Mouse (Mus musculus) C2C12 (cell line): Measurements from ENCODE around the gene Tiam1.

Source experiments
- CTCF ChIP-seq: IDR thresholded peaks from one replicate; pipeline ENCODE4 v1.5.1; 2011; ENCODE audit not compliant: control insufficient read depth, insufficient read depth, insufficient read length
- FOSL1 ChIP-seq: IDR thresholded peaks from one replicate; pipeline ENCODE4 v1.8.0; 2011; ENCODE audit warnings: mild to moderate bottlenecking, low read length; ENCODE audit not compliant: poor library complexity, insufficient read depth, severe bottlenecking
- MAX ChIP-seq: IDR thresholded peaks from one replicate; pipeline ENCODE4 v1.6.1; 2011; ENCODE audit warnings: mild to moderate bottlenecking, control low read depth
- MYOD1 ChIP-seq: IDR thresholded peaks from one replicate; pipeline ENCODE4 v1.6.1; 2011; ENCODE audit warnings: low read depth; ENCODE audit not compliant: control insufficient read depth, insufficient read length
- MYOG ChIP-seq: IDR thresholded peaks from one replicate; pipeline ENCODE4 v1.6.1; 2011; ENCODE audit not compliant: control insufficient read depth, insufficient read length; ENCODE audit errors: extremely low read depth
- USF1 ChIP-seq: IDR thresholded peaks from one replicate; pipeline ENCODE4 v1.6.1; 2011; ENCODE audit warnings: low read depth, mild to moderate bottlenecking, control low read depth, moderate library complexity

- TF ChIP-seq CTCF, result no peak
- TF ChIP-seq MAX, result no peak
- TF ChIP-seq MYOG, result no peak
- no peak for TF ChIP-seq MYOD1
- no peak for TF ChIP-seq FOSL1
- no peak for TF ChIP-seq USF1
Measured at GRCm38 (mm10) chr16:90045611-90046010, 98.0 kb downstream of the Tiam1 start.
